Mouse (Mus musculus): ENCODE data around the gene Ppp1cb. TPM values are rescaled to one million over a fixed set of nuclear protein-coding genes. Genes with fewer than 3 reads are reported as not detected.
"Not testable (repeated sequence)": the region's sequence is repeated elsewhere in the genome, so short reads cannot be mapped to it uniquely, and the experiment has no call there.

The Ppp1cb gene
- polyA plus RNA-seq, 1 experiment: 531 TPM

DNA sequence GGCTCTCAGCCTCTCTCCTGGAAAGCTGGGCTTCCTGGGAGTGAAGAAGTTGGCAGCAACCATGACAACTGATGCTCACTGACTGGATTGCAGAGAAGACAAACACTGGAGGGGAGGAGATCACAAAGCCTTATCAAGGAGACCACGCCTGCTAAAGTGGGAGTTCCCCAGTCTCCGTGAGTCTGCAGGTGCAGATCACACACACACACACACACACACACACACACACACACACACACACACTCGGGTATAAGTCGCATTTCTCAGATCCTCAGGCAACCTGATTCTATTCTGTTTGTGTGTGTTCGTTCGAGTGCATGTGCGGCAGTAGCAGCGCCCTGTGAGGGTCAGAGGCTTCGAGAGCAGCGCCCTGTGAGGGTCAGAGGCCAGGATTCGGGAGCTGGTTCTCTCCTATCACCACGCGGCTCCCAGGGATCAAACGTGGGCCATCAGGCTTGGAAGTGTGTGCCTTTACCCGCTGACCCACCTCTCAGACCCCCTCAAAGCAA lies 36.5 kb upstream of the Ppp1cb start:
- Histone ChIP-seq H3K4me1 (ENCODE audit: control insufficient read depth, insufficient read depth, low read length) (peaks cover 3% of the 10 kb centered on the region), H3K4me3 (ENCODE audit: insufficient read depth, low read length) (no peak overlapping the region), H3K27ac (ENCODE audit: insufficient read depth, low read length) (no peak overlapping the region)
- no peak for TF ChIP-seq POLR2A (IDR thresholded peaks at IDR 0.05; ENCODE audit: low read depth, low read length)
- TF ChIP-seq CTCF (IDR thresholded peaks at IDR 0.05; ENCODE audit: borderline replicate concordance, insufficient read depth, low read length): no peak

DNA sequence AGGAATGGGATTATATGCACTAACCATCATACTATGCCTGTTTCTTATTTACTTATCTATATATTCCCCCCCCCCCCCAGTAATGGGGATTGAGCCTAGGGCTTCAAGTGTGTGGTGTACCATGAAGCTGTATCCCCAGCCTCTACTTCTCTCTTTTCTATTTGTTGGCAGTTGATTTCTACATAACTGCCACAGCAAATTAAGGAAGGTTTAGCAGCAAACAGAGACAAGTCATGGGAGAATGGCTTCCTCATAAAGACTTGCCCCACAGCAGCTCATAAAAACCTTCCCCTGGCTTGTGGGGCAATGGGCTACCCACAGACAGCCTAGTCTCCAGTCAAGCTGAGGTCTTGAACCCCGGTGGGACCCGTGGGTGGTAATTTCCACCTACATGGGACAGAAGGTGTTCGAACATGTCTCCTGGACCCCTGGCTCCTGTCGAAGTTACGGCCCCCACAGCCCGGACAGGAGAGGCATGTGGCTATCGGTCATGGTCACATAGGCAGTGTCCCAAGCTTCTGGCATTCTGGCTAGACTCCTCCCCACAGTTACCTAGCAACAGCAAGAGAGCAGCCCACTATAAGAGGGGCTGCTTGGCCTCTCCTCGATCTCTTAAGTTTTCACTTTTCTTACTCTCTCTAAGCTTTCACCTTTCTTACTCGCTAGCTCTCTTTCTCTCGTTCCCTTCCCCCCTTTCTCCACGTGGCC lies 35.1 kb upstream of the Ppp1cb start:
- TF ChIP-seq POLR2A (IDR thresholded peaks at IDR 0.05; ENCODE audit: low read depth, low read length): no peak
- no peak for TF ChIP-seq CTCF (IDR thresholded peaks at IDR 0.05; ENCODE audit: borderline replicate concordance, insufficient read depth, low read length)

DNA sequence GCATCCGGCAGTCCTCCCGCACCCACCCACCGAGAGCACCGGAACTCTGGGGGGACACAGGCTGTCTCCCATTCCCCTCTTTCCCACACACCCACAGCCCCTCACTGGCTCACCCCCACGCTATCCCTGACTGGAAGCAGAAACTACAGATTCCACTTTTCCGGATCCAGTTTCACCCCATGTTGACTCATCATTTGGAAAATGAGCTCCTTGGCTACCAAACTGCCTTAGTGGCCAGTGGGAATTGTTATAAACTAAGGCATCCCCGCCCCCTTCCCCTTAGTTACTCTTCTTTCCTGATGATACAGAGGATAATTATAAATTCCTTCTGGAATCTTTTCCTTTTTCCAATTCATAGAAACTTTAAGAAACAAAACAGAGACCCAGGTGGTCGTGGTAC lies 34.2 kb upstream of the Ppp1cb start:
- peaks cover 3% of the 10 kb centered on the region; the same call in 1 of the 2 replicates for H3K4me1 ChIP-seq (ENCODE audit: control insufficient read depth, insufficient read depth, low read length)
- TF ChIP-seq CTCF (IDR thresholded peaks at IDR 0.05; ENCODE audit: borderline replicate concordance, insufficient read depth, low read length): no peak
- TF ChIP-seq POLR2A (IDR thresholded peaks at IDR 0.05; ENCODE audit: low read depth, low read length): no peak
- no peak overlapping the region for H3K27ac ChIP-seq (ENCODE audit: insufficient read depth, low read length)
- no peak overlapping the region for H3K4me3 ChIP-seq (ENCODE audit: insufficient read depth, low read length)

More for the DNA sequence above, 35.1 kb upstream of the Ppp1cb start:
- no peak overlapping the region for H3K27ac ChIP-seq (ENCODE audit: insufficient read depth, low read length)
- H3K4me3 ChIP-seq (ENCODE audit: insufficient read depth, low read length): no peak overlapping the region
- H3K4me1 ChIP-seq (ENCODE audit: control insufficient read depth, insufficient read depth, low read length): peaks cover 3% of the 10 kb centered on the region; the same call in 1 of the 2 replicates

DNA sequence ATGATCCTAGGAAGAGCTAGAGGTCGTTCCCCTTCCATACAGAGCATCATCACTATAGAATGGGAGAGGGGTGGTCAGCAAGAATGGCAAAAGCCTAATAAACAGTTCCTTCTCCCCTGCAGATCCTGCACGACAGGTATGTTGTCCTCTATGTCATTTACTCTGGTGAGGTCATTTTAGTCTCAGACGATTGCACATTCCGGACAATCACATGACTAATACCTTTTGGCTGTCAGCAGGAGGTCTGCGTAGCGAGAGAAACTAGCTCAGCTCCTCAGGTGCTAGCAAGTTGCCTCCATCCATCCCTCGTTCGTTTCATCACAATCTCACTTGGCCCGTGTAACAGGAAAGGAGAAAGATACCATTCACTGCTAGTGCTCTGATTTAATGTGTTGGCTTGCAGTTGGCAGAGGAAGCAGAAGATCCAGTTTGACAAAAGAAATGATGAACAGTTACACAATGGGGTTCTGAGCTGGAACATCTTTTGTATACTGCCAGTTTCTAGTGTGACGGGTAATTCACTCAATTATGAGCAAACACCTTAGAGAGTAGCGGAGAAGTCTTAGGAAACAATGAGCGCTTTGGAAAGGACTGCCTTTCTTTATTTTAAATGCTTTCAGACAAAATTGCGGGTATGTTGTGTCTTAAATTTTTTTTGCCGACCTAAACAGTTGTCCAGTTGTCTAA lies 33.0 kb upstream of the Ppp1cb start:
- H3K4me1 ChIP-seq (ENCODE audit: control insufficient read depth, insufficient read depth, low read length): peaks cover 3% of the 10 kb centered on the region; the same call in 1 of the 2 replicates
- no peak overlapping the region for H3K4me3 ChIP-seq (ENCODE audit: insufficient read depth, low read length)
- H3K27ac ChIP-seq (ENCODE audit: insufficient read depth, low read length): no peak overlapping the region
- TF ChIP-seq POLR2A (IDR thresholded peaks at IDR 0.05; ENCODE audit: low read depth, low read length) (no peak), CTCF (IDR thresholded peaks at IDR 0.05; ENCODE audit: borderline replicate concordance, insufficient read depth, low read length) (no peak)

DNA sequence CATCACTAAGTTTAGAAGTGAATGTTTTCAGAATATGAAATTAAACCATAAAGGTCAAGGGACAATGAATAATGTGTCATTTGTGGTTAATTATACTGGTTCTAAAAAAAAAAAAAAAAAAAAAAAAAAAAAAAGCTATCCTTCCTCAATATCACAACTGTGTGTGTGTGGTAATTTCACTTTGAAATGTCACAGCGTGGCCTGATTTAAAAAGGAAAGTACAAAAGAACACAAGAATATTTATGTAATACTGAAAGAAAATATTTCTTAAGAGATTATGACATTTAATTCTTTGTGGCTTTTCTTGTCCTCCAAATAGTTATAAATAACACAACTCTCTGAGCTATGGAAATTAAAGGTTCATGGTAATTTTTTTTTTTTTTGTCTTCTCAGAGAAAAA lies 28.2 kb upstream of the Ppp1cb start:
- Histone ChIP-seq H3K4me1 (ENCODE audit: control insufficient read depth, insufficient read depth, low read length) (no peaks in the 10 kb centered on the region), H3K27ac (ENCODE audit: insufficient read depth, low read length) (no peak overlapping the region), H3K4me3 (ENCODE audit: insufficient read depth, low read length) (no peak overlapping the region)
- TF ChIP-seq CTCF (IDR thresholded peaks at IDR 0.05; ENCODE audit: borderline replicate concordance, insufficient read depth, low read length): no peak
- TF ChIP-seq POLR2A (IDR thresholded peaks at IDR 0.05; ENCODE audit: low read depth, low read length): no peak

DNA sequence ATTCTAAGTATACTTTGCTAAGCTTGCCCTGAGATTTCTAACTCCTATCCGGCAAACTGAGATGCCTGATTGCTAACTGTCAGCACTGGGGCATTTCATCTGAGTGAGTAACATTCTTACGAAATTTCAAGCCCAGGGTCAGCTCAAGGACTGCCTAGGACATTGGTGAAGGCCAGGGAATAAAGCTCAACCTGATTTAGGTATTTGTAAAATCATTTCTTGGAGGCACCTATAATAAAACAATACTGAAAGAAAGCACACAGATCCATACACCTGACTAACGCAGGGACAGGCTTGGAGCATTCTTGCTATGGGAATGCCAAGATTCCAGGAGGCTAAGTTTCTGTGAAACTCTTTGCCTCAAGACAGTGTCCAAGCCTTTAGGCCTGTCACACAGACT lies 24.3 kb upstream of the Ppp1cb start:
- H3K27ac ChIP-seq (ENCODE audit: insufficient read depth, low read length); H3K4me3 ChIP-seq (ENCODE audit: insufficient read depth, low read length); H3K4me1 ChIP-seq (ENCODE audit: control insufficient read depth, insufficient read depth, low read length): not testable (repeated sequence)

DNA sequence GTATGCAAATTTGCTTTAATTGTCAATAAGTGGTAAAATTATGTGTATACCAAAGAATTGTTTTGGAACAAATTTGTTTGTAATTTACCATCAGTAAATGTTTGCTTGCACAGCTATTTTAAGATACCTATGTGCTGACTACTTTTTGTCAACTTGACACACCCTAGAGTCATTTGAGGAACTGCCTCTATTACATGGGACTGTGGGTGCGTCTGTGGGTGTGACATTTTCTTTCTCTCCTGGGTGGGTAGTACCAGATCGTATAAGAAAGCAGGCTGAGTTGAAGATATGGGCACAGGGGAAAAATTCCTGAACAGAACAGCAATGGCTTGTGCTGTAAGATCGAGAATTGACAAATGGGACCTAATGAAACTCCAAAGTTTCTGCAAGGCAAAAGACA lies 23.0 kb upstream of the Ppp1cb start:
- H3K4me3 ChIP-seq (ENCODE audit: insufficient read depth, low read length): no peak overlapping the region
- TF ChIP-seq POLR2A (IDR thresholded peaks at IDR 0.05; ENCODE audit: low read depth, low read length) (no peak), CTCF (IDR thresholded peaks at IDR 0.05; ENCODE audit: borderline replicate concordance, insufficient read depth, low read length) (no peak)
- H3K27ac ChIP-seq (ENCODE audit: insufficient read depth, low read length): no peak overlapping the region
- H3K4me1 ChIP-seq (ENCODE audit: control insufficient read depth, insufficient read depth, low read length): no peaks in the 10 kb centered on the region; the same call in 1 of the 2 replicates

DNA sequence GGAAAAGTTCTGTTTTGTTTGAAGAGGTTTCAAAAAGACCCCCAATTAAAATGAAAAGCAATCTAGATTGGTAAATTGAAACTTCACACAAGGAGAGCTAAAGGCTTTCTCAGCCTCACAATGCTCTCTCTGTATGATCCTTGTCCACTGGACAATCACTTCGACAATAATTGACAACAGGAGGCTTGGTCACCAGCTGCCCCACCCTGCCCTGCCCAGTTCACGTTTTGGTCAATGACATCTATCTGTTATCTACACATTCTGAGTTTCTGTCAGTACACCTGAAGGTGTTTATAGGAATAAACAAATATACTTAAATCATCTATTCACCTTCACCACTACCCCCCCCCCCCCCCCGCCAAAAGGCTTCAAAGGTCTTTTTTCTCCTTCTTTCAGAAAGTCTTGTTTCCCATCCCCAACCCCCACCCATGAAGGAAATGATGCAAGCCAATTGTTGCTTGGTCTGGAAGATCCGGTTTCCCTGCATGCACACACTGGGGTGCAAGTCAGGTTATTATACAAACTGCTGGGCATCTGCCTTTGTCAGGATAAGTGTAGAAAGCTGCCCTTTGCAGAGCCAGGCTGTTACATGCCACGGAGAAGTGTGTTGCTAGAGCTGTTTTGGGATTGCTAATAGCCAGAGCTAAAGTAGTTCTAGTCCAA lies 20.6 kb upstream of the Ppp1cb start:
- Histone ChIP-seq H3K27ac (ENCODE audit: insufficient read depth, low read length) (no peak overlapping the region), H3K4me1 (ENCODE audit: control insufficient read depth, insufficient read depth, low read length) (peaks cover 8% of the 10 kb centered on the region), H3K4me3 (ENCODE audit: insufficient read depth, low read length) (no peak overlapping the region)
- TF ChIP-seq CTCF (IDR thresholded peaks at IDR 0.05; ENCODE audit: borderline replicate concordance, insufficient read depth, low read length) (no peak), POLR2A (IDR thresholded peaks at IDR 0.05; ENCODE audit: low read depth, low read length) (no peak)

DNA sequence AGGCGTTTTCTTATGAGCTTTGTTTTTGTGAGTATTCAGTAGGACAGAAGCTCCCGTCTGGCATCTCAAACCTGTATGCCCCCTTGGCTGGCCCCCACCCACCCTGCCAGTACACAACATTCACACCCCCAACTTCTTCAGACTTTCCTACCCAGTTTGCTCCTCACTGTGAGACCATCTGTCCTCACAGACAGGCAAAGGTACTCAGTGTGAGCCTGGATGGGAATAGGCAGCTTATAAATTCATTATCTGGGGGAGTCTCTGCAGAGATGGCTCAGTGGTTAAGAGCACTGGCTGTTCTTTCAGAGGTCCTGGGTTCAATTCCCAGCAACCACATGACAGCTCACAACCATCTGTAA lies 20.1 kb upstream of the Ppp1cb start:
- TF ChIP-seq CTCF (IDR thresholded peaks at IDR 0.05; ENCODE audit: borderline replicate concordance, insufficient read depth, low read length): no peak
- H3K4me1 ChIP-seq (ENCODE audit: control insufficient read depth, insufficient read depth, low read length): peaks cover 8% of the 10 kb centered on the region
- no peak overlapping the region for H3K27ac ChIP-seq (ENCODE audit: insufficient read depth, low read length)
- no peak overlapping the region for H3K4me3 ChIP-seq (ENCODE audit: insufficient read depth, low read length)

DNA sequence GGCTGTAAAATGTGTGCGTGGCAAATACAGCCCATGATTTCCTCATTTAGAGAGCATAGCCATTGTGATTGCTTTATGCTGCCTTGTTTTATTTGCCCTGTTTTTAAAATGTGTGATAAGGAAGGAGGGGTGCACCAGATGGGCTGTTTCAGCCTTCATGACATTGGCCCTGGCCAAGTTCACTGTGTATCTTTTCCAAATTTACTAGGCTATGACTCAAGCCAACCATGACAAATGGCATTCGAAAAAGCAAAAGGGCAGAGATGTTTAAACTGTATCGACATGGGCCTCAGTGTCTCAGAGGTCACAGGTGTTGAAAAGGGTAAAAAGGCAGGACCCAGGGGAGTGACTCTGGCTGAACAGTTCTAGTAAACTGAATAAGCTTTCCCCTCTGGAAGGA lies 17.3 kb upstream of the Ppp1cb start:
- Histone ChIP-seq H3K4me1 (ENCODE audit: control insufficient read depth, insufficient read depth, low read length) (peaks cover 8% of the 10 kb centered on the region), H3K4me3 (ENCODE audit: insufficient read depth, low read length) (no peak overlapping the region), H3K27ac (ENCODE audit: insufficient read depth, low read length) (no peak overlapping the region; the same call in 1 of the 2 replicates)
- TF ChIP-seq POLR2A (IDR thresholded peaks at IDR 0.05; ENCODE audit: low read depth, low read length) (no peak), CTCF (IDR thresholded peaks at IDR 0.05; ENCODE audit: borderline replicate concordance, insufficient read depth, low read length) (no peak)
